Mouse (Mus musculus): ENCODE measurements around the gene Snf8.

- no peak for TF ChIP-seq USF2 (conservative IDR thresholded peaks at IDR 0.05; ENCODE audit: low read depth, low read length)
- TF ChIP-seq ELF1 (IDR thresholded peaks at IDR 0.05; ENCODE audit: low read depth, low read length) = no peak
- TF ChIP-seq CTCF (conservative IDR thresholded peaks at IDR 0.05 in 1 of 2, IDR thresholded peaks at IDR 0.05 in 1 of 2; ENCODE audit: low read depth in 2 of 2, low read length in 2 of 2) = no peak
- no peak for TF ChIP-seq MAX (IDR thresholded peaks at IDR 0.05; ENCODE audit: low read length)
- no peak for TF ChIP-seq ZC3H11A (IDR thresholded peaks at IDR 0.05; ENCODE audit: low read depth, low read length)
- no peak for TF ChIP-seq POLR2A (IDR thresholded peaks at IDR 0.05; ENCODE audit: low read depth, low read length)
- TF ChIP-seq SMC3 (IDR thresholded peaks at IDR 0.05; ENCODE audit: low read depth, low read length) = no peak
- no peak for TF ChIP-seq EP300 (IDR thresholded peaks at IDR 0.05; ENCODE audit: low read length)
- TF ChIP-seq JUN (IDR thresholded peaks at IDR 0.05; ENCODE audit: insufficient read depth, low read depth, low read length) = no peak
- TF ChIP-seq BHLHE40 (IDR thresholded peaks at IDR 0.05; ENCODE audit: low read depth, low read length) = no peak
Observed at GRCm38 (mm10) chr11:96003969-96004792, 30.5 kb upstream of the Snf8 start.
